Mouse (Mus musculus): ENCODE data around the gene Crybb2. TPM values are rescaled to one million over a fixed set of nuclear protein-coding genes. Genes with fewer than 3 reads are reported as not detected.
"Not testable (repeated sequence)": the region's sequence is repeated elsewhere in the genome, so short reads cannot be mapped to it uniquely, and the experiment has no call there.

Gene Crybb2
- not detected in 2 replicates for polyA plus RNA-seq (2016; fragmentation: Nextera tagmentation; extraction: Ambion mirVana)

DNA sequence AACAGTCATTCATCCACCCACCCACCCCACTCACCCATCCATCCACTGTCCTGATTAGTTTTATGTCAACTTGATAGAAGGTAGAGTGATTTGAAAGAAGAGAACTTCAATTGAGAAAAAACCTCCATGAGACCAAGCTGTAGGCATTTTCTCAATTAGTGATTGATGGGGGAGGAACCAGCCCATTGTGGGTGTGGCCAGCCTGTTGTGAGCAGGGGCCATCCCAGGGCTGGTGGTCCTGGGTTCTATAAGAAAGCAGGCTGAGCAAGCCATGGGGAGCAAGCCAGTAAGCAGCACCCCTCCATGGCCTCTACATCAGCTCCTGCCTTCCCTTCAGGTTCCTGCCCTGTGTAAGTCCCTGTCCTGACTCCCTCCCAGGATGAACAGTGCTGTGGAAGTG, at the start of gene Crybb2:
TSS of gene Crybb2 (minus strand) at position 101 of the 400 bp plus-strand sequence.
- ATAC-seq (ENCODE audit: low FRiP score, low read depth), result no peak
- Histone ChIP-seq H3K9me3 (no peaks in the 10 kb centered on the region), H3K4me3 (no peak within 1 kb of the TSS), H3K4me2 (replicated peaks) (no peak within 1 kb of the TSS), H3K27me3 (replicated peaks) (0 out of 2 replicates have a peak, but pooled peaks cover 2% of the 10 kb centered on the region), H3K4me1 (no peaks in the 10 kb centered on the region), H3K9ac (no peak within 1 kb of the TSS), H3K27ac (no peak within 1 kb of the TSS), H3K36me3 (no peaks in the 10 kb centered on the region)

DNA sequence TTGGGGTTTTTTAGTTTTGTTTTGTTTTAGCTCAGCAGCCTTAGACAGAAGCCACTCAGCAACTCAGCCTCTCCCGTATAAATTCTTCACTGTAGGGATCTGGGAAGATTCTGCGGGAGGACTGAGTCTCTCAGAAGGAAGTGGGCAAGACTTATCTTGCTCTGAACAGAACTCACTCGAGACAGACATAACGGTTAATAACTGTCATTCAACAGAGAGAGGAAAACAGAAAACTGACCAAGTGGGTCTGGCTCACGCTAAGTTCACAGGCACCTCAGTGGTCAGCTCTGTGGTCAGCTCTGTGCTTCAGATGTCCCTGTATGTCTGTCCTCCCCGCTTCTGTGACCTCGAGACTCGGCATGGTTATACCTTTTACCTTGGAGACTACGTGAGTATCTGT, 49.4 kb upstream of the Crybb2 start:
- Histone ChIP-seq H3K27me3 (replicated peaks) (no peaks in the 10 kb centered on the region), H3K9me3 (no peaks in the 10 kb centered on the region), H3K9ac (no peak overlapping the region; the same call in 1 of the 2 replicates), H3K4me3 (no peak overlapping the region), H3K36me3 (no peaks in the 10 kb centered on the region), H3K4me1 (peaks cover 36% of the 10 kb centered on the region), H3K4me2 (replicated peaks) (no peak overlapping the region), H3K27ac (no peak overlapping the region)
- 85% methylated on average over 9 of the region's 9 CpGs for WGBS
- ATAC-seq (ENCODE audit: low FRiP score, low read depth), result no peak

DNA sequence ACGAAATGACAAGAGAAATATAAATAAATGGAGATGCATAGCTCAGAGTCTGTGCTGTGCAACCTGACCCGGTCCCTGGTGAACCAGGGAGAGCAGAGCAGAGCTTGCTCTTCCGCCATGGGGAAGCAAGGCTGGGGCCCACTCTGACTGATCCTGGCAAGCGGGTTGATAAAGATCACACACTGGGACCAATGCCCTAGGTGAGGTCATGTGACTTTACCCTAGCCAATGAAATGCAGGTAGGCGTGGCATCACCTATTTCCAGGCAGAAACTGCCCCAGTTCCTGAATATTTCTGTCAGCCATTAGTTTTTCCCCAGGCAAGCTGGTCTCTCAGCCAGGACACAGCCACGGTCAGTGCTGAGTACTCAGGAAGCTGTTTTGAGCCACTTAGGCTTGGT, 48.8 kb upstream of the Crybb2 start:
- Histone ChIP-seq H3K9me3 (no peaks in the 10 kb centered on the region), H3K4me2 (replicated peaks) (no peak overlapping the region), H3K27ac (no peak overlapping the region), H3K4me3 (no peak overlapping the region), H3K36me3 (no peaks in the 10 kb centered on the region), H3K4me1 (peaks cover 41% of the 10 kb centered on the region), H3K27me3 (replicated peaks) (no peaks in the 10 kb centered on the region), H3K9ac (no peak overlapping the region)
- ATAC-seq (ENCODE audit: low FRiP score, low read depth), result no peak
- 59% methylated on average over 6 of the region's 6 CpGs for WGBS

DNA sequence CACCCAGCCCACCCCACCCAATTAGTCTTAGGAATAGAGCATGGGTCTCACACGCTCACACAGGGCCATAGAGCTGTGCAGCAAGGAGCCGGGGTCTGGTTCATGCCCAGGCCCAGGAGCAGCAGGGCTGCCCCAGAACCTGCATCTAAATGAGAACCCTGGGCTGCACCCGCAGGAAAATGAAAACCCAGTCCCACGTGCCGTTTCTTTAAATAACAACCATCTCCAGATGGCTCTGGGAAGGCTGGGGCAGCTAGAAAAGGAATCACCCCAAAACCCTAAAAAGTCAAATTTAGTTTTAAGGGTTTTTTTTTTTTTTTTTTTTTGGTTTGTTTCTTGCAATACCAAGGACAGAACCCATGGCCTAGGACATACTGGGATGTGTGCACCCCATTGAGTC, 47.4 kb upstream of the Crybb2 start:
- no peaks in the 10 kb centered on the region for H3K36me3 ChIP-seq
- no peak for ATAC-seq (ENCODE audit: low FRiP score, low read depth)
- peaks cover 38% of the 10 kb centered on the region for H3K4me1 ChIP-seq

DNA sequence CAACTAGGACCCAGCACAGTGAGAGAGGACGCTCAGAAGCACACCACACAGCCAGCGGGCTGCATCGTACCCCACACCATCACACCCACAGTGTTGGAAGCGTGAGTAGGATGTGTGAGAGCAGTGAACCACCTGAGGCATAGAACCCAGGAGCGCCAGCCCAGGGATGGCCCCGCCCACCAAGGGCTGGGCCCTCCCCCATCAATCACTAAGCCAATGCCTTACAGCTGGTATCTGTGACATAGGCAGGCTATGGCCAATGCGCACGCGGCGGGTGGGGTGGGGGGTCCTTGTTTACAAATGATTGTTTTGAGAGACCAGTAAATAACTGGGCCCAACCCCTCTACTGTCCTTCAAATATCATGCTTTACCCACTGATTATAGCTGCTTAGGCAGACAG, 46.0 kb upstream of the Crybb2 start:
- ATAC-seq (ENCODE audit: low FRiP score, low read depth), result no peak
- H3K27me3 ChIP-seq (replicated peaks), result no peaks in the 10 kb centered on the region
- H3K4me3 ChIP-seq, result no peak overlapping the region
- no peaks in the 10 kb centered on the region for H3K9me3 ChIP-seq
- no peak overlapping the region for H3K4me2 ChIP-seq (replicated peaks)
- 67% methylated on average over 10 of the region's 10 CpGs for WGBS
- H3K4me1 ChIP-seq, result peaks cover 38% of the 10 kb centered on the region
- H3K27ac ChIP-seq, result no peak overlapping the region
- no peaks in the 10 kb centered on the region for H3K36me3 ChIP-seq
- no peak overlapping the region for H3K9ac ChIP-seq

More for the DNA sequence above, 47.4 kb upstream of the Crybb2 start:
- no peaks in the 10 kb centered on the region for H3K27me3 ChIP-seq (replicated peaks)
- no peak overlapping the region for H3K4me2 ChIP-seq (replicated peaks)
- no peak overlapping the region for H3K27ac ChIP-seq
- WGBS, result 80% methylated on average over 5 of the region's 5 CpGs
- H3K9ac ChIP-seq, result no peak overlapping the region
- H3K4me3 ChIP-seq, result no peak overlapping the region
- H3K9me3 ChIP-seq, result no peaks in the 10 kb centered on the region

DNA sequence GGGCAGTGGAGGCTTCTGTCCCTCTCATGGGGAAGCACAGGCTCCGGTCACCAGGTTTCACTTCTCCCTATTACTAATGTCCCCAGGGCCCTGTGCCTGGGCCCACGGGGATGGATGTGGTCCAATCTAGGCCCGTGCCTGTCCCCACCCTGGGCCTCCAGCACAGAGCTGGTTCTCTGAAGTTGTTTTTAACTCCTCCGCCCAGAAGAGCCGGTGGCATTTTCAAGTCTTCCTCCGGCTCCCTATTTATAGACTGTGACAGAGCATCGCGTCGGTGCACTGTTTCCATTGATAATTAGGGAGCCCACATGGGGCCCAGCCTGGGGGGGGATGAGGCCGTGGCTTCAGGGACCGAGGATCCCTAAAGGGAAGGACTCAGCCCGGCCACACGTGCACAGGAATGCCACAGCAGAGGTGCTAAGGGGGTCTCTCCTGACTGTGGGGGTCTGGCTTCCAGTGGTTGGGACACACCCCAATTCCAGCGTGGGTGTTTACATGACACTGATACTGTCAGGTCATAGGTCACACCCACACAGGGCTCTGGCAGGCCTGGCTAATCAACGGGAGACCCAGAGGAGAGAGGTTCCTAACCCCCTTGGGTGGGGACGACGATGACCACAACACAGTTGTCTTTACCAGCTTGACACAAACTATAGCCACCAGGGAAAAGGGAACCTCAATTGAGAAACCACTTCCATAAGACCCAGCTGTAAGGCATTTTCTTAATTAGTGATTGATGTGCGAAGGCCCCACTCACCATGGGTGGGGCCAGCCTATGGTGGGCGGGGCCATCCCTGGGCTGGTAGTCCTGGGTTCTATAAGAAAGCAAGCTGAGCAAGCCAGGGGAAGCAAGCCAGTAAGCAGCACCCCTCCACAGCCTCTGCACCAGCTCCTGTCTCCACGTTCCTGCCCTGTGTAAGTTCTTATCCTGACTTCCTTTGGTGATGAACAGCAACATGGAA, 44.6 kb upstream of the Crybb2 start:
- H3K4me1 ChIP-seq, result peaks cover 30% of the 10 kb centered on the region
- no peaks in the 10 kb centered on the region for H3K9me3 ChIP-seq
- no peak overlapping the region for H3K4me2 ChIP-seq (replicated peaks)
- no peak overlapping the region for H3K9ac ChIP-seq
- H3K27ac ChIP-seq, result no peak overlapping the region
- ATAC-seq (ENCODE audit: low FRiP score, low read depth), result no peak
- no peaks in the 10 kb centered on the region for H3K36me3 ChIP-seq
- 44% methylated on average over 20 of the region's 20 CpGs for WGBS
- H3K4me3 ChIP-seq, result no peak overlapping the region
- no peaks in the 10 kb centered on the region for H3K27me3 ChIP-seq (replicated peaks)

DNA sequence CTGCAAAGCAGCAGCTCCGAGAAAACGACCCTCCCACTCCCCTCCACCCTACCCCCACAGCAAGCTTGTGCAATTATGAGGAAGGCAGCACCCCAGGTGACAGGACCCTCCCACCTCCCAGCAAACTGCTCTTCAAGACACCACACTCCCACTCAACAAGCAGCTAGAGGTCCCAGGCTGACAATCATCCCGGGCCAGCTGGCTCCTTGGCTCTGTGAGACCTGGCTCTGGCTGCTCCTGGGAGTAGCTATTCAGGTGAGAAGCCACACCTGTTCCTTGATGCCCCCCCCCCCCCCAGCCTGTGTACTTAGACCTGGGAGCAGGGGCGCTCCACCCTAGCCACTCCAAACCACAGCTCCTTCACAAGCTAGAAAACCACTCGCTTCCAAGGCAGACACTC, 43.2 kb upstream of the Crybb2 start:
- no peaks in the 10 kb centered on the region for H3K9me3 ChIP-seq
- H3K4me3 ChIP-seq, result no peak overlapping the region
- 49% methylated on average over 5 of the region's 5 CpGs for WGBS
- no peak overlapping the region for H3K4me2 ChIP-seq (replicated peaks)
- H3K4me1 ChIP-seq, result peaks cover 28% of the 10 kb centered on the region
- H3K9ac ChIP-seq, result no peak overlapping the region
- ATAC-seq (ENCODE audit: low FRiP score, low read depth), result no peak
- H3K27ac ChIP-seq, result no peak overlapping the region
- H3K36me3 ChIP-seq, result no peaks in the 10 kb centered on the region
- H3K27me3 ChIP-seq (replicated peaks), result no peaks in the 10 kb centered on the region

DNA sequence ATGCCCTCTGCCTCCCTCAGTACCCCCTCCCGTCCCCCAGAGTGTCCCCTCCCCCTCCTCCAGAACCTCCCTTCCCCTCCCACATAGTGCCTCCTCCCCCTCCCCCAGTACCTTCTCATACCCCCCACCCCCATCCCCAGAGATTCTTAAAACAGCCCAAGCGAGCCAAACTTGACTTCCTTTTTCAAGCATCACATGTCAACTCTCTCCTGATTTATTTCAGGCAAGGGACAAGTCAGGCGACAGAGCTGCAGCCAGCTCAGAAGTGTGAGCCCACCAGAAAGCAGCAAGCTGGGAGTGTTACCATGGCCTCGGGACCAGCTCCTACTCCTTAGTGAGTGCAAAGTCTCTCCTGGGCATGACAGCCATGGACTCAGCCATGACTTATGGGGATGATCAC, 41.4 kb upstream of the Crybb2 start:
- Histone ChIP-seq H3K27ac (no peak overlapping the region), H3K36me3 (no peaks in the 10 kb centered on the region), H3K4me1 (peaks cover 23% of the 10 kb centered on the region), H3K27me3 (replicated peaks) (no peaks in the 10 kb centered on the region), H3K9me3 (no peaks in the 10 kb centered on the region), H3K9ac (peak overlapping the region; percentile 26; the same call in 1 of the 2 replicates), H3K4me2 (replicated peaks) (no peak overlapping the region), H3K4me3 (no peak overlapping the region)
- WGBS, result 4% methylated on average over 4 of the region's 4 CpGs
- no peak for ATAC-seq (ENCODE audit: low FRiP score, low read depth)

DNA sequence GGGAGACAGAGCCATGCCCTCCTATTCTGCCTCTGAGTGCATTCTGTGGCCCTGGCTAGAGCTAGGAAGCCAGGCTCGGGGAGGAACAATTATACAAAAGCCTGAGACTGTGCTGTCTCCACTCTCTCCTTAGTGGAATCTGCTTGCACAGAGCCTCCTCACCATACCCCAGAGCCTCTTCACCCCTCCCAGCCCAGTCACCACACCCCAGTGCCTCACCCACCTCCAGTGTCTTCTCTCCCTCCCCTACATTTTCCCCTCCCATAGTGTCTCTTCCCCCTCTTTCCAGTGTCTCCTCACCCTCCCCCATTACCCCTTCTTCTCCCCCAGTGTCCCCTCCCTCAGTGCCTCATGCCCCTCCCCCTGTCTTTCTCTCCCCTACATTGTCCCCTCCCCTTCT, 41.0 kb upstream of the Crybb2 start:
- Histone ChIP-seq H3K27ac (peak overlapping the region; percentile 46; the same call in 1 of the 2 replicates), H3K36me3 (no peaks in the 10 kb centered on the region), H3K4me1 (peaks cover 23% of the 10 kb centered on the region), H3K9me3 (no peaks in the 10 kb centered on the region), H3K9ac (peak overlapping the region; percentile 26; the same call in 1 of the 2 replicates), H3K27me3 (replicated peaks) (no peaks in the 10 kb centered on the region), H3K4me2 (replicated peaks) (0 out of 2 replicates have a peak overlapping the region, but pooled peaks have one; percentile 16), H3K4me3 (no peak overlapping the region)
- WGBS, result 9% methylated on average over 1 of the region's 1 CpGs
- ATAC-seq (ENCODE audit: low FRiP score, low read depth), result peak; percentile 49

DNA sequence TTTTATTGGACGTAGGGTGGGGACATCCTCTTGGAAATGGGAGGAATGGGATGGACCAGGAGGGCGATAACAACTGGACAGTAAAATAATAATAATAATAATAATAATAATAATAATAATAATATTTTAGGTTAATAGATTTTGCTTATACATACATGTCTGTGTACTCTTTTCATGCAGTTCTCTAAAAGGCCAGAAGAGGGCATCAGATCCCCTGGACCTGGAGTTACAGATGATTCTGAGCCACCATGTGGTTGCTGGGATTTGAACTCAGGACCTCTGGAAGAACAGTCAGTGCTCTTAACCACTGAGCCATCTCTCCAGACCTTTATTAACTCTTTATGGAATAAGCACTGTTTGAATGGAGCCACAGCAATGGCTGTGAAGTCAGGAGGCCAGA, 39.7 kb upstream of the Crybb2 start:
- not testable (repeated sequence) for ATAC-seq (ENCODE audit: low FRiP score, low read depth); H3K27me3 ChIP-seq (replicated peaks)

DNA sequence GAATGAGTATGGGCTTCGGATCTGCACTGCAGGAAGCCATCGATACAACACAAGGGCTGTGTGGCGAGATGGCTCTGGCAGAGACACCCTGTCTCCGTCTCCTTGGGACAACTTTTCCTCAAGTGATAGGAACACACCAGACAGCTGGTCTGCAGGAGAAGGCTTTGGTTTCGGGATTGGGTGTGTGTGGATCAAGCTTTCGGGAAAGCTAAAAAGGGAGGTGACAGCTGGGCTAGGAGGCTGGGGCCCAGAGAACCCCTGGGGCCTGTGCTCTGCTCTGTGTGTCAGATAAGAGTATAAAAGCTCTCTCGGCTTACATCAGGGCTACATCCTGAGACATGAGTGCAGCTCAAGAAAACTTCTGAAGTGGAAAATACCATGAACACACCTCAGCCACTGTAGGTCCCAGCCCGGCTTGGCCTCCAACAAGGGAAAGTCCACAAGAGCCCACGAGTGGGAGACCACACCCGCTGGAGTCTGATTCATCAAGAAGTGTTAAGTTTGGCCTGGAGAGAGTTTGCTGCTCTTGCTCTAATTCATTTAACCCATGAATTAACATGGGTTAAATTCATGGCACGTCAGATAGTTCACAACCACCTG, 38.3 kb upstream of the Crybb2 start:
- Histone ChIP-seq H3K9ac (no peak overlapping the region), H3K4me1 (peaks cover 12% of the 10 kb centered on the region), H3K27ac (no peak overlapping the region), H3K4me2 (replicated peaks) (no peak overlapping the region), H3K4me3 (no peak overlapping the region), H3K36me3 (no peaks in the 10 kb centered on the region), H3K27me3 (replicated peaks) (no peaks in the 10 kb centered on the region), H3K9me3 (no peaks in the 10 kb centered on the region)
- 76% methylated on average over 11 of the region's 11 CpGs for WGBS
- no peak for ATAC-seq (ENCODE audit: low FRiP score, low read depth)

More for the DNA sequence above, 39.7 kb upstream of the Crybb2 start:
- 87% methylated on average over 2 of the region's 2 CpGs for WGBS
- H3K36me3 ChIP-seq; H3K27ac ChIP-seq; H3K4me2 ChIP-seq (replicated peaks); H3K4me3 ChIP-seq; H3K9me3 ChIP-seq; H3K9ac ChIP-seq: not testable (repeated sequence)
- H3K4me1 ChIP-seq, result peaks cover 21% of the 10 kb centered on the region

DNA sequence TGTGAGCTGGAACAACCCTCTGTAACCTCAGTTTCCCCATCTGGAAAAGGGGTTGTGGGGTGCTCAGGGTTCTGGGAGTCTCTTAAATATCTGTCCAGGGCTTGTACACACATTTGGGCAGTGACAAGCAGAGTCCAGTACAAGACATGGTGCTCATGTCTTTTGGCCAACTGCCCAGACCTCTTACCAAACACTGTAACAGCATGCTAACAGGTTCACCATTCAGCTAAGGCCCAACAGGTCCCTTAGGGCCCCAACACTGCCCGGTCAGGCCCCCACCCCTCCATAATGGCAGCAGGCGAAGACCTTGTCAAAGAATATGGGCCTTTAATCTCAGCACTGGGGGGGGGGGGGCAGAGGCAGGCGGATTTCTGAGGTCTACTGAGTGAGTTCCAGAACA, 37.8 kb upstream of the Crybb2 start:
- Histone ChIP-seq H3K4me3 (no peak overlapping the region), H3K9me3 (no peaks in the 10 kb centered on the region), H3K27me3 (replicated peaks) (no peaks in the 10 kb centered on the region), H3K4me2 (replicated peaks) (no peak overlapping the region), H3K9ac (no peak overlapping the region), H3K27ac (no peak overlapping the region), H3K4me1 (peaks cover 12% of the 10 kb centered on the region), H3K36me3 (no peaks in the 10 kb centered on the region)
- ATAC-seq (ENCODE audit: low FRiP score, low read depth), result no peak
- 69% methylated on average over 3 of the region's 3 CpGs for WGBS

All from neural tube, embryonic 12.5 days (tissue).